Mouse (Mus musculus) spleen, adult 18-20 months (tissue): ENCODE results near the gene Gm5788.
"Not testable (repeated sequence)": the region's sequence is repeated elsewhere in the genome, so short reads cannot be mapped to it uniquely, and the experiment has no call there.

Experiments
- DNase-seq, 2 experiments: peaks; one replicate each; pipeline ENCODE4 v3.0.0; 2022; ENCODE audit warnings: mixed read lengths in 2 of 2

The Gm5788 gene

DNA sequence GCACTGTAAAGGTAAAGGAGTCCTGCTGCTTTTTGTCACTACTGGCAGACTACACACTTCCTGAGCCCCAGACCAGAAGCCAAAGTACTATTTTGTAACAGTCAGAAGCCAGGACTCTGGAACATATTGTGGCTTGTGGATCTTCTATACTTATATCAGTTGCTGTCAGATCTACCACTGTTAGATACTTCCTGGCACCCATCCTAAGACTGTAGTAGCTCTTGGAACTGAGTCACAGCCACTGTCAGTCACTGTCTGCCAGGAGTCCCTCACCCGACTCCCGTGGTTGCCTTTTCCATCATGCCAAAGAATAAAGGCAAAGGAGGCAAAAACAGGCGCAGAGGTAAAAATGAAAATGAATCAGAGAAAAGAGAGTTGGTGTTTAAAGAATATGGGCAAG is at the start of gene Gm5788:
Gene Gm5788 (plus strand): TSS at position 301 of the 400 bp plus-strand sequence.
- DNase-seq = not testable (repeated sequence)

DNA sequence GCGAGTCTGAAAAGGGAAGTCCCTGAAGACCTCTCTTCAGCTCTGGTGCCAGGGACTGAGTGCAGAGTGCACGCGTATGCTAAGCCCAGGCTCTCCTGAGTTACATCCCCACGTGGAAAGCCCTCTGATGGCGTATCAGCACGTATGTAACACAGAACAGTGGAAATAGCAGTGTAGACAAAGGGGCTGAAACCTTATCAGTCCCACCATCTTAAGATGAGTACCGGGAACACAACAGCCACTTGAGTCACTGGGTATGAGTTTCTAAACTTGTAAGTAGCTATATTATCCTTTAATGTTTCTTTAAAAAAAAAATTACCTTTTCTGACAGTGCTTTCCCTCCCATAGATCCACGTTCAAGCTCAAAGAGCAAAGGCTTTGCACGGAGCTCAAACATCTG is 45.1 kb upstream of the Gm5788 start:
- no peak for DNase-seq

DNA sequence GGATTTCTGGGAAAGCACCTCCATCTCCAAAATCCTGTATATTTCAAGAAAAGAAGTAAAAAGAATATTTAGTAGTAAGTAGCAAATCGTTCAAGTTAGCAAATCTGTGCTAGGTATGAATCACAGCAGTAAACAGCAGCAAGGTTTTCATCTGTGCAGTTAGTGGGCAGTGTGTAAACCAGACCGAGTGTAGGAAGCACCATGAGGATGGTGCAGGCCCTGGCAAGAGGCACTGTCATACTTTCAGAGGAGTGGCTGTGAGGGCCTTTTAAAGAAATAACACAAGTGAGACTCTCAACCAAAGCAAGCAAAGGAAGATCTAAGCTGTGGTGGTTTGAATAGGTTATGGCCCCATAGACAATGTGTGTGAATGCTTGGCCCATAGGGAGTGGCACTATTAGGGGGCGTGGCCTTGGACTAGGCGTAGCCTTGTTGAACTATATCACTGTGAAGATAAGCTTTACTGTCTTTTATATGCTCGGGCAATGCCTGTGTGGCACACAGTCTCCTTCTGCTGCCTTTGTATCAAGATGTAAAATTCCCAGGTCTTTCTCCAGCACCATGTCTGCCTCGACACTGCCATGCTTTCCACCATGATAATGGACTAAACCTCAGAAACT is 29.7 kb upstream of the Gm5788 start:
- DNase-seq = no peak

DNA sequence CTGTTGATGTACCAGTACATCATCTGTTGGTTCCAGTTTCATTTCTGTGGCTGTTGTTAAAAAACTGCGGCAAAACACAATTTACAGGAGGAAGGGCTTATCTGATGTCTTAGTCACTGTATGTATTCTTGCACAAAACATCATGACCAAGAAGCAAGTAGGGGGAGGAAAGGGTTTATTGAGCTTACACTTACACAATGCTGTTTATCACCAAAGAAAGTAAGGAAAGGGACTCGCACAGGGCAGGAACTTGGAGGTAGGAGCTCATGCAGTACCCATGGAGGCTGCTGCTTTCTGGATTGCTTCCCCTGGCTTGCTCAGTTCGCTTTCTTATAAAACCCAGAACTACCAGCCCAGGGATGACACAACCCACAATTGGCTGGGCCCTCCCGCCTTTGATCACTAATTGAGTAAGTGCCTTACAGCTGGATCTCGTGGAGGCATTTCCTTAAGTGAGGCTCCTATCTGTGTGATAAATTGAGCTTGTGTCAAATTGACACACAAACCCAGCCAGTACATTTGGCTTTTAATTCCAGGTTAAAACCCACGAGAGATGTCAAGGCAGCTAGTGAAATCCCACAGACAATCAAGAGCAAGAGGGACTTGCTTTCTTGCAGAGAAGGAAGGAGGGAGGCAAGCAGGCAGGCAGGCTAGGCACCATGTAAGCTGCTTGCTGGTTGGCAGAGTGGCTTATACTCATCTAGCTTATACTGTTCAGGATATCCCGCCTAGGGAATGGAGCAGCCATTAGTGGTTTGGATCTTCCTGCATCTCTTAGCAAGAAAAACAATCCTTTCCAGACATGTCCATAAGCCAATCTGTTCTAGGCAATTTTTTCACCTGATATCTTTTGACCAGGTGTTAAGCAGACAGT is 24.0 kb upstream of the Gm5788 start:
- DNase-seq = no peak

DNA sequence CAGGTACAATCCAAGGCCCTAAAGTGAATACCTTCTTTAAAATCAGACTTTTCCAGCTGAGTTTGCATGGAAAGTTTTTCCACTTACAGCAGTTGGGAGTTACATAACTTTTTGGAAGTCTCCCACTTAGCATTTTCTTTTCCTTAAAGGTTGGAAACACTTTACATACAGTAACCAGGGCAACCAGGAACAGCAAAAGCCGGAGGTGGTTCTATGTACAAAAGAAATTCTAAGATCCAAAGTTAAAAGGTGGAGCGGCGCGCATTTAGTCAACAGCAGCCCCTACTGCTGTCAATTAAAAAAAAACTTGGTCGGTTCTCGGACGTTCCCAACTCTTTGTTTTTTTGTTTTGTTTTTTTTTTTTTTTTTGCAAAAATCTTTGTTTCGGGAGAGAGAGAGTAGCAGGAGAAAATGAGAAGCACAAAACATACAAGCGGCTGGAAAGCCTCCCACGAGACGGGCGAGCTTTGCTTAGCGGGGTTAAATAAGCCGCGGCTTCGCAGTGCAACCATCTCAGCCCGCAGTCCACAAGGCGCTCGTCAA is 23.0 kb upstream of the Gm5788 start:
- no peak for DNase-seq

DNA sequence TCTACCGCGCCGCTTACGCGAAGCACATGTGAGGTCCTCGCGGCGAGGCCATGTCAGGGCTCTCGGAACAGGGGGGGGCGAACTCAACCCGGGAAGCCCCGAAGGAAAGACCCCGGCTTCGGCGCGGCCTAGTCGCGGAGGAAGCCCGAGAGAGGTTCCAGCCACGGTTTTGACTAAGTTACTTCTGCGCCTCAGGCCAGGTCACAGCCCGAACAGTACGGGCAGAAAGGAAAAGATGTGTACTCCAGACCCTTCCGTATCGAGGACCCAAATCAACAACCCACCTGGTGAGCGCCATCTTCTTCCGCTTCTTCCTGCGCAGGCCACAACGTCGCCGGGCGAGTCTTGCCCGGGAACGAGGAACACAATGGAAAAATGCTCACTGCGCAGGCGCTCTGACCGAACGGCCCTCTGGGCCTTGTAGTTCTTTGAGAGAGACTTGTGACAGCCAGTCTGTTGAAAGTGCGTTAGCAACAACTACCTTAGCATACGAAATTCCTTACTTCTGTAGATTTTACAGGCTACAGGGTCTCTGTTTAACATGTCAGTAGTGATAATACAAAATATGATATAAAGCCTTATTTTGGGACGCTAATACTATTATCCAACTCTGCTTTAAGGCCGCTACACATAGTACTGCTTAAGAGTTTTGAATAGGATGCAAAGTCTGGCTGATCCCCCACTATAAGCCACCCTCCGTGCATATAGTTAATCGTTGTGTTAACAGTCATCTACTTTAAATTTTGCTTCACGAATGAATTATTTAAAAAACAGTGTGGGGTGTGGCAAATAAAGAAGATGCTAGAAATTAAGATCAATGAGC is 22.3 kb upstream of the Gm5788 start, which contains the start of gene Snw1:
Gene Snw1 (minus strand): TSS at position 311 of the 823 bp plus-strand sequence.
- peak; percentile 90 to 93 for DNase-seq

DNA sequence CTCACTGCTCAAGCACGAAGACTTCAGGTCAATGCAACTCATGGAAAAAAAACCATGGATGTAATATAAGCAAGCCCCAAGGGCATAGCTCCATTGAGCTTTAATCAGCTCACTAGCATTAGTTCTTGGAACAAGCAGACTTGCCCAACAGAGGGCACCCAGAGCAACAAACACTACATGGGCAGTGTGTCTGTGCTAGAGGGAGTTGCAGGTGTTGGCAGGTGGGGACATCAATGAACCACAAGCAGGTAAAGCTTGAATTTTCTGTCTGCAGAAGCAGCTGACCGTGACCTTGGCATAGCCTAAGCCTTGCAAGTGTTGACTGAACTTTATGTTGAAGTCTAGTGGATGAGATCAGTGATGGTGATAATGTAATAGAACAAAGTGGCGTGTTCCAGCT is 19.8 kb upstream of the Gm5788 start:
- no peak for DNase-seq

DNA sequence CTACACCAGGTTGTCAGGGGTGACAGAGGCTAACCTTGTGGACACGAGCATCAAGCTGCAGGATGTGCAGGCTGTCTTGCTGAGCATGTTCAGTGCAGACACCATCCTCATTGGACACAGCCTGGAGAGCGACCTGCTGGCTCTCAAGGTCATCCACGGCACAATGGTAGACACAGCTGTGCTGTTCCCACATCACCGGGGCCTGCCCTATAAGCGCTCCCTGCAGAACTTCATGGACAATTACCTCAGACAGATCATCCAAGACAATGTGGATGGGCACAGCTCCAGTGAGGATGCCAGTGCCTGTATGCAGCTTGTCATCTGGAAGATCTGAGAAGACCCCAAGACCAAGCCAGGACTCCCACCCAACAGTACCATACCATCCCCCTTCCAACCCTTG is 12.0 kb upstream of the Gm5788 start:
- not testable (repeated sequence) for DNase-seq

DNA sequence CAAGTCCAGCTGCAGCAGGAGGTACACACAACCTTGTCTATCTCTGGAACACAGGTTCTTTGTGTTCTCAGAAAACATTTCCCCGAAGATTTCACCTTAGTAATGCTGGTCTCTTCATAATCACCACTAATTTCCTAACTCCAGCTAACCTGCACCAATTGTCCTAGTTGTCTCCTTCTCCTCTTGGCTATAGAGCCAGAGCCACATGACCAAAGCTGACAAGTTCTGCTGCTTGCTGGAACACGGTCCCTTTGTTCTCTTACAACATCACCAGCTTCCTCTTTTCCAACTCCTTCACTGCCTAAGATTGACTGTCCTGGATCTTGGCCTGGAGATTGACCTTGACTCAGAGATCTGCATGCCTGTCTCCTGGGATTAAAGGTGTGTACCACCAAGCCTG is 5.8 kb upstream of the Gm5788 start:
- not testable (repeated sequence) for DNase-seq

DNA sequence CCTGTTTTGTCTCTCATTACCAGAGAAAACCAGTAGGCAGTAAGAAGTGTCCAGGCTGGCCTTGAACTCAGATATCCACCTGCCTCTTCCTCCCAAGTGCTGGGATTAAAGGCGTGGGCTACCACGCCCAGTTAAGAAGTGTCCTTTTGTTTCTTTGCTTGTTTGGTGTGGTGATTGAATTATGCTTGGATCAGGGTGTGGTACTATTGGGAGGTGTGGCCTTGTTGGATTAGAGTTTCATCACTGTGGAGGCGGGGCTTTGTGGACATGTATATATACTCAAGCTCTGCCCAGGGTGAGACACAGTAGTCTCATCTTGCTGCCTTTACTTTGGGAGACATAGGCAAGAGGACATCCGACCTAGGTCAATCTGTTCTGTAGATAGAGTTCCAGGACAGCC is 19.5 kb downstream of the Gm5788 start, which contains the start of gene Gm8300:
Gene Gm8300 (plus strand): TSS at position 301 of the 400 bp plus-strand sequence.
- DNase-seq = not testable (repeated sequence)

DNA sequence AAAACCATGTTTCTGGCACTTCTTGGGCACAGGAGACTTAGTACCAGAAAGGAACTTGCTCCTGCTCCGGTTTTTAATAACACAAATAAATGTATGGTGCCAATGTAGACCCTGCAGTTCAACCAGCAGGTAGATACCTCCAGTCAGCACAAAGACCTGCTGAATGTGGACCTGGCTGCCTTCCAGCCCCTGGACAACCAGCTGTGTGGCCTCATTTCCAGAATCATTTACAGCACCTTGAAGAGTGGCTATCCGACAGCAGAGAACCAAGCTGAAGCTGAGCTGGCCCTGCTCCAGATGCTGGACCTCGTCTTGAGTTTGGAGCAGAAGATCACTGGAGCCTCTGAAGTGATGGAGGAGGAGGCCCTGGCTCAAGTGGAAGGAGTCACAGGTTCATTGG is 25.1 kb downstream of the Gm5788 start:
- not testable (repeated sequence) for DNase-seq

DNA sequence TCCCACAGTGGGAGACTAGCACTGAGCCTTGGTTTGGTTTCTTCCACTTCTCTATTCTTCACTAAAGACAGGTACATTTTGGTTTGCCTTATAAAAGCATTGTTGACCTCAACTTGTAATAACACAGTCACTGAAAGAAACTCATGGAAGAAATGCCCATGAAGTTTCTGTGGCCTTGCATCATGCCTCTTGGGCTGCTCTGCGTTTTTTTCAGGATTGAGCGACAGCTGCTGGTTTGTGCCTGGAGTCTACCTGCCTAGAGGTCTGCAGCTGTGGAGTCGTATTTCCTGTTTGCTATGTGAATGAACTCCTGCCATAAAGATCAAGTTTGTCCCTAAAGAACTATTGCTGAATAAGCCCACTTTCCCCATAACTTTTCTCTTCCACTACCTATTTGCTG is 49.4 kb downstream of the Gm5788 start:
- DNase-seq = no peak
